ENCODE assay signal across 9 mouse cellular contexts in genomic region chr11:70465211-70465610, GRCm38 (mm10). TPM values are rescaled to one million over a fixed set of nuclear protein-coding genes. Genes with fewer than 3 reads are reported as not detected.
DNase-seq lines count a peak whose midpoint lies in the region; ATAC-seq and TF ChIP-seq lines count a peak whose summit lies in the region.
"Had no signal": no experiment of that assay in that cellular context is flagged by ENCODE, and none has a peak within 500 bp of the region (broad histone marks: within the 10 kb centered on the region; RNA-seq: fewer than 3 reads in every experiment).

No protein-coding gene starts in this region.

- intact Hi-C loops in heart, postnatal 36 days (cut with DNase I), result no loop called here

- peak overlapping the region; percentile 48 for H3K4me3 ChIP-seq in heart, embryonic 15.5 days
- H3K4me3 ChIP-seq in embryonic facial prominence, embryonic 10.5 days, result peak overlapping the region; percentile 38
- H3K4me3 ChIP-seq in hindbrain, embryonic 16.5 days (ENCODE audit: low read length), result peak overlapping the region; percentile 2; the same call in 1 of the 2 replicates
- H3K4me3 ChIP-seq in midbrain, postnatal 0 days (ENCODE audit: low read depth, low read length), result no peak overlapping the region

- whole genome bisulfite sequencing in heart, embryonic 15.5 days, result 27% methylated on average over 16 of the region's 16 CpGs
- 23% methylated on average over 16 of the region's 16 CpGs for WGBS in embryonic facial prominence, embryonic 10.5 days
- 25% methylated on average over 16 of the region's 16 CpGs for WGBS in hindbrain, embryonic 16.5 days
- WGBS in midbrain, postnatal 0 days, result 28% methylated on average over 16 of the region's 16 CpGs

- no peak overlapping the region for H3K27ac ChIP-seq in heart, embryonic 15.5 days
- H3K27ac ChIP-seq in embryonic facial prominence, embryonic 10.5 days (replicated peaks), result peak overlapping the region; percentile 57; the same call in 1 of the 2 replicates
- no peak overlapping the region for H3K27ac ChIP-seq in hindbrain, embryonic 16.5 days (ENCODE audit: low read depth, low read length)
- no peak overlapping the region for H3K27ac ChIP-seq in midbrain, postnatal 0 days (ENCODE audit: low read depth, low read length)

- peaks cover 15% of the 10 kb centered on the region for H3K4me1 ChIP-seq in heart, embryonic 15.5 days (replicated peaks)
- H3K4me1 ChIP-seq in embryonic facial prominence, embryonic 10.5 days, result peaks cover 19% of the 10 kb centered on the region
- H3K4me1 ChIP-seq in hindbrain, embryonic 16.5 days (ENCODE audit: control insufficient read depth, insufficient read depth, low read depth, low read length), result 0 out of 2 replicates have a peak, but pooled peaks cover 5% of the 10 kb centered on the region
- no peaks in the 10 kb centered on the region for H3K4me1 ChIP-seq in midbrain, postnatal 0 days (ENCODE audit: insufficient read depth, low read length)

- no peak for ATAC-seq in heart, embryonic 15.5 days (replicated peaks; ENCODE audit: insufficient number of reproducible peaks, insufficient read depth, low FRiP score, low read depth)
- no peak for ATAC-seq in hindbrain, embryonic 16.5 days
- no peak for ATAC-seq in midbrain, postnatal 0 days (ENCODE audit: low FRiP score)
- no peak for ATAC-seq in megakaryocyte progenitor cell, adult 5-6 weeks (replicated peaks; ENCODE audit: poor library complexity)

- 0 out of 2 replicates have a peak overlapping the region, but pooled peaks have one; percentile 7 for H3K9ac ChIP-seq in heart, embryonic 15.5 days
- peak overlapping the region; percentile 15; the same call in 1 of the 2 replicates for H3K9ac ChIP-seq in hindbrain, embryonic 16.5 days (ENCODE audit: low read depth, low read length)
- H3K9ac ChIP-seq in midbrain, postnatal 0 days (replicated peaks; ENCODE audit: low read length, poor library complexity, severe bottlenecking), result no peak overlapping the region

- H3K27me3 ChIP-seq in heart, embryonic 15.5 days, result peaks cover 41% of the 10 kb centered on the region
- H3K27me3 ChIP-seq in embryonic facial prominence, embryonic 10.5 days (replicated peaks; ENCODE audit: low read depth, poor library complexity, severe bottlenecking), result peaks cover 79% of the 10 kb centered on the region
- H3K27me3 ChIP-seq in hindbrain, embryonic 16.5 days (replicated peaks; ENCODE audit: control insufficient read depth, insufficient read depth, low read length), result peaks cover 6% of the 10 kb centered on the region; the same call in 1 of the 2 replicates
- H3K27me3 ChIP-seq in midbrain, postnatal 0 days (ENCODE audit: insufficient read depth, low read length), result peaks cover 11% of the 10 kb centered on the region; the same call in 1 of the 2 replicates

- H3K9me3 ChIP-seq in heart, embryonic 15.5 days (replicated peaks), result no peaks in the 10 kb centered on the region
- no peaks in the 10 kb centered on the region for H3K9me3 ChIP-seq in embryonic facial prominence, embryonic 10.5 days
- no peaks in the 10 kb centered on the region for H3K9me3 ChIP-seq in hindbrain, embryonic 16.5 days (ENCODE audit: control insufficient read depth, low read length)
- no peaks in the 10 kb centered on the region for H3K9me3 ChIP-seq in midbrain, postnatal 0 days (ENCODE audit: low read length)

- no peak for DNase-seq in heart, postnatal 36 days
- DNase-seq in embryonic facial prominence, embryonic 10.5 days (ENCODE audit: low spot score), result peak; percentile 45
- DNase-seq in midbrain, postnatal 0 days (ENCODE audit: low spot score), result no peak
- DNase-seq in adrenal gland, postnatal 25 days, result no peak
- no peak for DNase-seq in gastrocnemius, postnatal 4 days (ENCODE audit: low spot score in 2 of 2)
- DNase-seq: adrenal gland, adult 8-10 months had no signal

- no peak for TF ChIP-seq CTCF in midbrain, postnatal 0 days (IDR thresholded peaks at IDR 0.05)

- H3K4me2 ChIP-seq in heart, embryonic 15.5 days, result peak overlapping the region; percentile 81
- peak overlapping the region; percentile 58 for H3K4me2 ChIP-seq in hindbrain, embryonic 16.5 days (ENCODE audit: low read length)
- peak overlapping the region; percentile 41; the same call in 1 of the 2 replicates for H3K4me2 ChIP-seq in midbrain, postnatal 0 days (ENCODE audit: low read depth, low read length, poor library complexity, severe bottlenecking)

- no peaks in the 10 kb centered on the region for H3K36me3 ChIP-seq in heart, embryonic 15.5 days
- no peaks in the 10 kb centered on the region for H3K36me3 ChIP-seq in embryonic facial prominence, embryonic 10.5 days (replicated peaks)
- H3K36me3 ChIP-seq in hindbrain, embryonic 16.5 days (ENCODE audit: control insufficient read depth, insufficient read depth, low read length), result no peaks in the 10 kb centered on the region
- no peaks in the 10 kb centered on the region for H3K36me3 ChIP-seq in midbrain, postnatal 0 days (ENCODE audit: insufficient read depth, low read length)

RNA-seq across cellular contexts. Expression of gene Cxcl16, which starts 5.4 kb away (rescaled TPM):
- polyA plus RNA-seq in heart, embryonic 15.5 days (2015; fragmentation: Nextera tagmentation; extraction: Ambion mirVana), result 9.0 and 10.2 TPM in 2 replicates
- 10 to 100 TPM in 1 of 2 experiments, 1 to 10 TPM in 1; 9.6 to 10.9 TPM for total RNA-seq in heart, postnatal 36 days (2021)
- polyA plus RNA-seq in embryonic facial prominence, embryonic 10.5 days (2016; fragmentation: Nextera tagmentation; extraction: Ambion mirVana), result 0.39 and 0.65 TPM in 2 replicates
- 6.0 and 7.3 TPM in 2 replicates for polyA plus RNA-seq in hindbrain, embryonic 16.5 days (2015; fragmentation: Nextera tagmentation; extraction: Ambion mirVana)
- total RNA-seq in midbrain, postnatal 0 days (2014; rRNA removed), result 1.2 and 1.9 TPM in 2 replicates
- polyA plus RNA-seq in midbrain, postnatal 0 days (2015; fragmentation: Nextera tagmentation; extraction: Ambion mirVana), result 3.1 and 3.2 TPM in 2 replicates
- 5.5 and 7.1 TPM in 2 replicates for total RNA-seq in adrenal gland, postnatal 25 days (2021)
- 1 to 10 TPM; 5.0 to 5.1 TPM for total RNA-seq in gastrocnemius, postnatal 4 days (2021)
- 0.29 and 0.67 TPM in 2 replicates for total RNA-seq in megakaryocyte progenitor cell, adult 5-6 weeks (2015)
- 0.24 TPM in 1 of 2 replicates, not detected in the other for total RNA-seq in megakaryocyte progenitor cell, adult 5-6 weeks (2017)

RNA-seq across cellular contexts. Expression of gene Zmynd15, which starts 6.0 kb away (rescaled TPM):
- 1.5 and 1.8 TPM in 2 replicates for polyA plus RNA-seq in heart, embryonic 15.5 days (2015; fragmentation: Nextera tagmentation; extraction: Ambion mirVana)
- 1 to 10 TPM; 1.8 to 2.2 TPM for total RNA-seq in heart, postnatal 36 days (2021)
- polyA plus RNA-seq in embryonic facial prominence, embryonic 10.5 days (2016; fragmentation: Nextera tagmentation; extraction: Ambion mirVana), result 0.16 and 0.45 TPM in 2 replicates
- 0.86 and 1.3 TPM in 2 replicates for polyA plus RNA-seq in hindbrain, embryonic 16.5 days (2015; fragmentation: Nextera tagmentation; extraction: Ambion mirVana)
- 0.44 and 0.71 TPM in 2 replicates for total RNA-seq in midbrain, postnatal 0 days (2014; rRNA removed)
- polyA plus RNA-seq in midbrain, postnatal 0 days (2015; fragmentation: Nextera tagmentation; extraction: Ambion mirVana), result 0.47 and 0.70 TPM in 2 replicates
- total RNA-seq in adrenal gland, postnatal 25 days (2021), result 1.5 and 1.8 TPM in 2 replicates
- 1 to 10 TPM in 1 of 2 experiments, under 1 TPM in 1; 0.96 to 1.3 TPM for total RNA-seq in gastrocnemius, postnatal 4 days (2021)
- not detected in 2 replicates for total RNA-seq in megakaryocyte progenitor cell, adult 5-6 weeks (2015)
- 0.25 TPM in 1 of 2 replicates, not detected in the other for total RNA-seq in megakaryocyte progenitor cell, adult 5-6 weeks (2017)

RNA-seq across cellular contexts. Expression of gene Med11, which starts 13.5 kb away (rescaled TPM):
- 19.5 and 24.2 TPM in 2 replicates for polyA plus RNA-seq in heart, embryonic 15.5 days (2015; fragmentation: Nextera tagmentation; extraction: Ambion mirVana)
- 1 to 10 TPM; 8.9 to 9.7 TPM for total RNA-seq in heart, postnatal 36 days (2021)
- polyA plus RNA-seq in embryonic facial prominence, embryonic 10.5 days (2016; fragmentation: Nextera tagmentation; extraction: Ambion mirVana), result 44.1 TPM in 2 replicates
- 42.9 and 46.3 TPM in 2 replicates for polyA plus RNA-seq in hindbrain, embryonic 16.5 days (2015; fragmentation: Nextera tagmentation; extraction: Ambion mirVana)
- 23.7 and 30.1 TPM in 2 replicates for total RNA-seq in midbrain, postnatal 0 days (2014; rRNA removed)
- 28.2 and 36.8 TPM in 2 replicates for polyA plus RNA-seq in midbrain, postnatal 0 days (2015; fragmentation: Nextera tagmentation; extraction: Ambion mirVana)
- 23.0 and 25.4 TPM in 2 replicates for total RNA-seq in adrenal gland, postnatal 25 days (2021)
- 10 to 100 TPM; 11.2 TPM for total RNA-seq in gastrocnemius, postnatal 4 days (2021)
- total RNA-seq in megakaryocyte progenitor cell, adult 5-6 weeks (2015), result 36.7 and 37.1 TPM in 2 replicates
- total RNA-seq in megakaryocyte progenitor cell, adult 5-6 weeks (2017), result 37.0 and 40.2 TPM in 2 replicates

RNA-seq across cellular contexts. Expression of gene Arrb2, which starts 32.8 kb away (rescaled TPM):
- 11.4 and 14.7 TPM in 2 replicates for polyA plus RNA-seq in heart, embryonic 15.5 days (2015; fragmentation: Nextera tagmentation; extraction: Ambion mirVana)
- 10 to 100 TPM; 14.8 to 15.4 TPM for total RNA-seq in heart, postnatal 36 days (2021)
- 28.4 and 29.4 TPM in 2 replicates for polyA plus RNA-seq in embryonic facial prominence, embryonic 10.5 days (2016; fragmentation: Nextera tagmentation; extraction: Ambion mirVana)
- polyA plus RNA-seq in hindbrain, embryonic 16.5 days (2015; fragmentation: Nextera tagmentation; extraction: Ambion mirVana), result 54.9 and 55.6 TPM in 2 replicates
- total RNA-seq in midbrain, postnatal 0 days (2014; rRNA removed), result 99.9 and 119 TPM in 2 replicates
- polyA plus RNA-seq in midbrain, postnatal 0 days (2015; fragmentation: Nextera tagmentation; extraction: Ambion mirVana), result 55.0 and 55.6 TPM in 2 replicates
- total RNA-seq in adrenal gland, postnatal 25 days (2021), result 17.1 and 29.9 TPM in 2 replicates
- 10 to 100 TPM; 20.4 to 24.7 TPM for total RNA-seq in gastrocnemius, postnatal 4 days (2021)
- total RNA-seq in megakaryocyte progenitor cell, adult 5-6 weeks (2015), result 43.9 and 47.7 TPM in 2 replicates
- total RNA-seq in megakaryocyte progenitor cell, adult 5-6 weeks (2017), result 31.4 and 48.0 TPM in 2 replicates

RNA-seq across cellular contexts. Expression of gene Tm4sf5, which starts 39.8 kb away (rescaled TPM):
- polyA plus RNA-seq in heart, embryonic 15.5 days (2015; fragmentation: Nextera tagmentation; extraction: Ambion mirVana), result 4.9 and 5.4 TPM in 2 replicates
- total RNA-seq in heart, postnatal 36 days (2021), result 1 to 10 TPM in 1 of 2 experiments, under 1 TPM in 1; 0.70 to 1.3 TPM
- polyA plus RNA-seq in embryonic facial prominence, embryonic 10.5 days (2016; fragmentation: Nextera tagmentation; extraction: Ambion mirVana), result 0.35 and 0.77 TPM in 2 replicates
- 3.8 and 5.5 TPM in 2 replicates for polyA plus RNA-seq in hindbrain, embryonic 16.5 days (2015; fragmentation: Nextera tagmentation; extraction: Ambion mirVana)
- 7.4 and 12.1 TPM in 2 replicates for total RNA-seq in midbrain, postnatal 0 days (2014; rRNA removed)
- polyA plus RNA-seq in midbrain, postnatal 0 days (2015; fragmentation: Nextera tagmentation; extraction: Ambion mirVana), result 18.8 and 19.8 TPM in 2 replicates
- not detected in 2 replicates for total RNA-seq in adrenal gland, postnatal 25 days (2021)
- not detected for total RNA-seq in gastrocnemius, postnatal 4 days (2021)
- not detected in 2 replicates for total RNA-seq in megakaryocyte progenitor cell, adult 5-6 weeks (2015)
- total RNA-seq in megakaryocyte progenitor cell, adult 5-6 weeks (2017), result not detected in 2 replicates
- total RNA-seq: adrenal gland, adult 8-10 months had no signal
